Mouse (Mus musculus) liver, embryonic 18 days (tissue): ENCODE results near the gene Stpg3. TPM values are rescaled to one million over a fixed set of nuclear protein-coding genes. Genes with fewer than 3 reads are reported as not detected.

ENCODE experiments used
- polyA plus RNA-seq: library from polyadenylated mRNA; depleted of rRNA; stranded (reverse); fragments of >200 nt; gene quantifications from 2 replicates; pipeline ENCODE4 v1.2.3, GENCODE M21; 2012; rRNA removed

Gene Stpg3
- not detected in 2 replicates for polyA plus RNA-seq

DNA sequence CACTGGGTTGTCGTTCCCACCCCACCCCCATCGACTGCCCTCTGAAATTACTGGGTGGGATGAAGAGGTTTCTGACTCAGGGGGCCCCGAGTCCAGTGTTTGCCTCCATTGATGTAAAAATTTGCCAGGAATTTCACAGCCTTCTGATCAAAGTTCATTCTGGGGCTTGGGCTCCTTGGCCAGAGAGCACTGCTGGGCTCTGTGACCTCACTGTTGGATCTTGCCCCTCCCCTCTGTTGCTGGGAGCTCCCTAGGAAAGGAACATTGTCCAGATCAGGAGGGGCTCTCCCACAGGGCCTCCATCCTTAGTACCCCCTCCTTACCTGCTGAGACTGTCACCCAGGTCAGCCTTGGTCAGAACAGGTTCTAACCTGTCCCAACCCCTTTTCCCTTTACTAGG is at the start of gene Stpg3:
Gene Stpg3 (minus strand): TSS at position 194 of the 400 bp plus-strand sequence.

DNA sequence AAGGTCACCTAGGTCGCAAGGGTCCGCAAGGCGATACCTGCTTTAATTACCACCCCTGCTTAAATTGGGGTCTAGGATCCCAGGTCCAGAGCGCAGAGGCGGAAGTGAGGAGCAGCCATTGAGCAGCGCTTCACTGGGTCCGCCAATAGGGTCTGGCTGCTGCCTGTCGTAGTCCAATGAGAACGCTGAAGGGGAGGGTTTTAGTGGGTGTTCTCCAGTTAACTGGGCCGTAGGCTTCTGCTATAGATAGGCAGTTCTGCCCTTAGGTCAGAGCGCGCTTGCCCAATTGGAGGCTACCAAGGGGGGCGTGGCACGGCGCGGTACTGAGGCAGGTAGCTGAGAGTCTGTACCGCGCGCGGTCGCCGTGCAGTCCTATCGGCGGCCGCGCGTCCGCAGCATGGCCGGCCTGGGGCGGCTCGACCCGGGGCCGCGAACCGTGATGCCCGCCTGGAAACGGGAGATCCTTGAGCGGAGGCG is 47.9 kb upstream of the Stpg3 start, which contains the start of gene Tprn:
Gene Tprn (plus strand): TSS at position 328 of the 477 bp plus-strand sequence.

DNA sequence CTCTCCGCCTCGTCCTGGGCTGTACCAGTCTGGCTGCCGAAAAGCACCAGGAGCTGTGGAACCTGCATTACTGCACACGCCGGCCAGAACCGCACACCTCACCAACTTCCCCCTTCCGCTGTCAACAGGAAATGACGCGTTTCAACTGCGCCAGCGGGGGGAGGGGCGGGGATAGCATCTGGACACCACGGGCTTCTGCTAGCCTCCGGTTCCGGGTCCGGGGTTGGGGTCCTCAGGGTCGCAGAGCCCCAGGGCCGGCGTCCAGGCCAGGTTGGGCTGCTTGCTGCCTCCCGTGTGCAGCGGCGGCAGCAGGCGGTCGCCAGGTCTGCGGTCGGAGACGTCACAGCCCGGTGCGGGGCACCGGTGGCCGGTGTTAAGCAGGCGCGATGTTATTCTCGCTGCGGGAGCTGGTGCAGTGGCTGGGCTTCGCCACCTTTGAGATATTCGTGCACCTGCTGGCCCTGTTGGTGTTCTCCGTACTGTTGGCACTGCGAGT is 40.9 kb upstream of the Stpg3 start, which contains the start of gene Tmem203:
Gene Tmem203 (plus strand): TSS at position 156 of the 496 bp plus-strand sequence.

DNA sequence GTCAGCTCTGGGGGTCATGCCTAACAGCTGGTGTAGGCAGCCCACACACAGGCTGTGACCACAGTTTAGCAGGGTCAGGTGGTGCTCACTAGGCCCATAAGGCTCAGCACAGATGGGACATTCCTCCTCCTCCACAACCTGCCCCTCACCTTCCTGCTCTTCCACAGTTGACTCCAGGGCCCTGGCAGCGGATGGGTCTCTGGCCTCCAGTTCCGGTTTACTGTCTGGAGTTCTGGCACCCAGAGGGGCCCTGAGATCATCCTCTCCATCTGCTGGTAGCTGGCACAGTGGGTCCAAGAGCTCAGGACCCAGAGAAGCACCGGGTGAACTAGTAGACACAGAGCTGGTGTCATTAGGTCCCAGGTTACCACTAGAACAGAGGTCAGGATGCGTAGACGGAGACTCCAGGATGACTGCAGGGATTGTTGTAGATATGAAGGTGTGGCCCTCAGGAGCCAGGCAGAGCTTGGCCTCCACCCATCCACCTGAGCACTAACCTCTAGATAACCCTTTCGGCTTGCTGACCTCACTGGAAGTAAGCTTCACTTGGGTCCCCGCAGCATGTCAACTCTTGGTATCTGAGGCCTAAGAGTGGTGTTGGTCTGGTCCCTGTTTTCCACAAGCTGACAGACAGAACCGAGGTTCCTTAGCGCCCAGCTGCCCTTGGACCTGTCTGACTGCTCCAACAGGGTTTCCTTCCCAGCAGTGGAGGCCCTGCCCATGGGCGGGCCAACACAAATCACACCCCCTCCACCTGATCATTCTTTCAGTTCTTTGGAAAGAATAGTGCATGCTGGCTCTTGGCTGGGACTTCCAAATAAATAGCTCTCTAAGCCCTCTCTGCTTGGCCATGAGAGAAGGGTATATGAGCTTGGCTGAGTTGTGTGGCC is 32.0 kb upstream of the Stpg3 start, which contains the start of gene AL732309.1:
Gene AL732309.1 (minus strand): TSS at position 681 of the 890 bp plus-strand sequence.

DNA sequence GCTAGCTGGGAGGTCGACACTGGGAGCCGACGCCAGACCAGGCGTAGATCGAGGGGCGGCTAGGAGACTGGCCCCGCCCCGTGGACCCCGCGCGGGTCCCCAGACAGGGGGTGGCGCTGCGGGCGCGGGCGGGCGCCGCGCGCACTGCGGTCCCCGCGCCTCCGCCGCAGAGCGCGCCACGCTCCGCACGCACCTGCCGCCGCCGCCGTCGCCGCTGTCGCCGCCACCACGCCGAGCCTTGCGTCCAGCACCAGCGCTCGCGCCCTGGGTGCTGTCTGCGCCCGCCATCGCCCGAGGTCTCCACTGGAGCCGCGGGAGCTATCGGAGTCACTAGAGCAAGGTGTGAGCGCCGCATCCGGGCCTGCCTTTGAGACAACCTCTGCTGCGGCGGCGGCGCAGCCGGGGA is 27.7 kb upstream of the Stpg3 start, which contains the start of the genes Rnf208 and Cysrt1:
Gene Rnf208 (plus strand): TSS at position 155 of the 406 bp plus-strand sequence.
Gene Cysrt1 (minus strand): TSS at position 352 of the 406 bp plus-strand sequence.

GRCm38 (mm10) chr2:25236614-25237013 is 22.2 kb upstream of the Stpg3 start, which contains the start of gene Rnf224:
Gene Rnf224, minus strand, starts transcription at chr2:25236787.

DNA sequence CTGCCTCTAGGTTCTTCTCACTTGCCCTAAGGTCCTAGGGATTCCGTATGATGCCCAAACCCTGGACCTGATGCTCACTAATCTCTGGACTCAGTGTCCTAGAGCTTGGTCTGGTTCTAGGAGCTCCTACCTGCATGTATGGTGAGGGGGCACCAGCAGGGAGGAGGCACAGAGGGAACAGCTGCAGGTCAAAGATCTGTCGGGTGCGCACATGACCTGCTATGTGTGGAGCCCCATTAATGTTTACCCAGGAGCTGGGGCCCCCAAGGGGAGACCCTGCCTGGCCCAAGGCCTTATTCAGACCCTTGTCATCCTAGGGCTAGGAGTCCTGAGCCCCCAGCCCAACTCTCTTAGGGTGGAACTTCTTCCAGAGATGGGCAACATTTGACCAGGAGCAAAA is 19.6 kb upstream of the Stpg3 start, which contains the start of gene Slc34a3:
Gene Slc34a3 (minus strand): TSS at position 315 of the 400 bp plus-strand sequence.

GRCm38 (mm10) chr2:25224492-25224765 is 10.0 kb upstream of the Stpg3 start, which contains the start of gene Tubb4b:
Gene Tubb4b, minus strand, starts transcription at chr2:25224702.

GRCm38 (mm10) chr2:25218445-25218844 is 4.0 kb upstream of the Stpg3 start, which contains the start of gene Fam166a:
Gene Fam166a, plus strand, starts transcription at chr2:25218745.

GRCm38 (mm10) chr2:25211121-25211670 is 3.2 kb downstream of the Stpg3 start, which contains the start of gene Nelfb:
Gene Nelfb, minus strand, starts transcription at chr2:25211489.

DNA sequence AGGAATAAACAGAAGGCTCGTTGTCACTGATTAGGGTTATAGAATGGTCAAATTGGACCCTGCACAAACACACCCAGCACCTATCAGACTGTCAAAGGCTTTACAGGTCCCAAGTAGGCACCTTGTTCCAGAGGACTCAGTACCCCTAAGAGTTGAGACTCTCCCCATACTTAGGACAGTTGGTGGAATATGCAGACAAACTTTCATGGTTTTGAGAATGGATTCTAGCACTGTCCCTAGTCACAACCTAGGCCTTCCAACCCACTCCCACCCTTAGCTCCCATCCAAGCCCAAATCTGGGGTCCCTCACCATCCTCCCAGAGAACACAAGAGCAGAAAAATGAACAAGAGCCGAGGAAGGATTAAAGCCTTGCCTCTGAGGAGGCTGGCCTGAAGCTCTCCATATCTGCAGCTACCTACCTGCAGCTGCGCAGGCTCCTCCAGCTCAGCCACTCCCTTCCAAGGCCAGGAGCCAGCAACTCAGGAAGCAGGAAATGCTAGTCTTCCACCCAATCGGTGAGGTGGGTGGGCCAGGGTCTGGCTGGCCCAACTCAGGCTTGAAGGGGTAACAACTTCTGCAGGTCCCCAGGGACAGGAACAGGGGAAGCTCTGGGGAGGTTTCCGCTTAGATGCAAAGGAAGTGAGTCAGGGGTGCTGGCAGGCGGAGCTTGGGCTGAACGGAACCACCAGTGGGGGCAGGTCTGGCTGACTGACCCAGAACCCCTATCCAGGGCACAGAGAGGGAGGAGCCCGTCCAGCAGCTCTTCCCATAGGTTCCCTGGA is 18.1 kb downstream of the Stpg3 start, which contains the start of gene Tor4a:
Gene Tor4a (minus strand): TSS at position 715 of the 783 bp plus-strand sequence.

GRCm38 (mm10) chr2:25180478-25180903 is 33.9 kb downstream of the Stpg3 start, which contains the start of gene Nrarp:
Gene Nrarp, plus strand, starts transcription at chr2:25180758.

Other genes with a start within 250 kb of the Stpg3 start
- 38.0 and 42.6 TPM in 2 replicates for gene Mrpl41, start 239.5 kb downstream of the Stpg3 start, polyA plus RNA-seq
- gene Pnpla7, start 238.6 kb downstream of the Stpg3 start, polyA plus RNA-seq = 18.9 and 24.4 TPM in 2 replicates
- 31.2 and 35.7 TPM in 2 replicates for gene Nsmf, start 160.3 kb downstream of the Stpg3 start, polyA plus RNA-seq
- gene Entpd8, start 134.3 kb downstream of the Stpg3 start, polyA plus RNA-seq = 36.7 and 53.2 TPM in 2 replicates
- 0.72 and 0.76 TPM in 2 replicates for gene Noxa1, start 119.5 kb downstream of the Stpg3 start, polyA plus RNA-seq
- 2.5 and 3.5 TPM in 2 replicates for gene Nrarp, start 33.9 kb downstream of the Stpg3 start, polyA plus RNA-seq
- gene Tor4a, start 17.8 kb downstream of the Stpg3 start, polyA plus RNA-seq = 6.2 and 6.6 TPM in 2 replicates
- gene Nelfb, start 3.1 kb downstream of the Stpg3 start, polyA plus RNA-seq = 17.8 and 19.8 TPM in 2 replicates
- gene Fam166a, start 4.1 kb upstream of the Stpg3 start, polyA plus RNA-seq = not detected in 2 replicates
- 344 and 395 TPM in 2 replicates for gene Tubb4b, start 10.1 kb upstream of the Stpg3 start, polyA plus RNA-seq
- gene Slc34a3, start 19.7 kb upstream of the Stpg3 start, polyA plus RNA-seq = 0.05 TPM in 1 of 2 replicates, not detected in the other
- gene Rnf224, start 22.1 kb upstream of the Stpg3 start, polyA plus RNA-seq = 0.02 TPM in 1 of 2 replicates, not detected in the other
- 0.78 TPM in 2 replicates for gene Rnf208, start 27.6 kb upstream of the Stpg3 start, polyA plus RNA-seq
- gene Cysrt1, start 27.8 kb upstream of the Stpg3 start, polyA plus RNA-seq = not detected in 2 replicates
- gene AL732309.1, start 32.2 kb upstream of the Stpg3 start, polyA plus RNA-seq = 4.5 and 4.6 TPM in 2 replicates
- 12.7 and 14.9 TPM in 2 replicates for gene Tmem203, start 40.8 kb upstream of the Stpg3 start, polyA plus RNA-seq
- 2.4 and 3.4 TPM in 2 replicates for gene Tprn, start 48.0 kb upstream of the Stpg3 start, polyA plus RNA-seq
- 48.3 and 51.8 TPM in 2 replicates for gene Ssna1, start 57.8 kb upstream of the Stpg3 start, polyA plus RNA-seq
- gene Anapc2, start 57.8 kb upstream of the Stpg3 start, polyA plus RNA-seq = 19.6 and 21.3 TPM in 2 replicates
- not detected in 2 replicates for gene Tmem210, start 73.5 kb upstream of the Stpg3 start, polyA plus RNA-seq
- 0.05 TPM in 1 of 2 replicates, not detected in the other for gene Lrrc26, start 75.3 kb upstream of the Stpg3 start, polyA plus RNA-seq
- gene Grin1, start 104.5 kb upstream of the Stpg3 start, polyA plus RNA-seq = 0.01 TPM in 1 of 2 replicates, not detected in the other
- gene Man1b1, start 117.7 kb upstream of the Stpg3 start, polyA plus RNA-seq = 5.0 and 5.1 TPM in 2 replicates
- 16.5 and 17.1 TPM in 2 replicates for gene Dpp7, start 141.7 kb upstream of the Stpg3 start, polyA plus RNA-seq
- 7.3 and 8.2 TPM in 2 replicates for gene Uap1l1, start 151.0 kb upstream of the Stpg3 start, polyA plus RNA-seq
- 8.4 and 10.1 TPM in 2 replicates for gene Sapcd2, start 157.7 kb upstream of the Stpg3 start, polyA plus RNA-seq
- 6.0 and 7.2 TPM in 2 replicates for gene Entpd2, start 181.2 kb upstream of the Stpg3 start, polyA plus RNA-seq
- gene Npdc1, start 184.7 kb upstream of the Stpg3 start, polyA plus RNA-seq = 6.9 and 7.6 TPM in 2 replicates
- 0.87 and 0.96 TPM in 2 replicates for gene Fut7, start 208.6 kb upstream of the Stpg3 start, polyA plus RNA-seq
- 2.1 and 2.4 TPM in 2 replicates for gene Abca2, start 214.1 kb upstream of the Stpg3 start, polyA plus RNA-seq
- gene Clic3, start 242.2 kb upstream of the Stpg3 start, polyA plus RNA-seq = 1.8 and 2.3 TPM in 2 replicates
- 12.5 and 13.0 TPM in 2 replicates for gene Paxx, start 246.5 kb upstream of the Stpg3 start, polyA plus RNA-seq